In the genomic region with DNA sequence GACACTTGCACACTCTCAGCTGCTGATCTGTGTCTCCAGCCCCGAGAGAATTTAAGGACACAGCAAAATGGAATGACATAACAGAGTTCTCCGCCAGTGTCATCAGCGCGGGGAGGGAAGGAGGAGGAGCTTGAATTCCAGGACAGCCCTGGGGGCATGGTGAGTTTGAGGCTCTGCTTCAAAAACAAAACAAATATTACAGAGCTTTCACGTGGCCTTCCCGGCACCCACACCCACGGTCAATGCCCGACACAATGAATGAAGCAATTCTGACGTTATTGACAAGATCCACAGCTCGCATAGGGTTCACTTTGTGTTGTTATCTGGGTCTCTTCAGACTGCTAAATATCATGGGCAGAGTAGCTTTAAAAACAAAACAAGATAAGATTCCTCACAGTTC, we compare ENCODE assay signal across 23 mouse cellular contexts. TPM values are rescaled to one million over a fixed set of nuclear protein-coding genes. Genes with fewer than 3 reads are reported as not detected.
A peak's percentile ranks its signal among the peaks of the same experiment; 100 is the strongest.
DNase-seq lines count a peak whose midpoint lies in the region; ATAC-seq and TF ChIP-seq lines count a peak whose summit lies in the region.
"Had no signal": no experiment of that assay in that cellular context is flagged by ENCODE, and none has a peak within 500 bp of the region (broad histone marks: within the 10 kb centered on the region; RNA-seq: fewer than 3 reads in every experiment).

No protein-coding gene starts in this region.

- H3K9ac ChIP-seq in liver, adult 2 months (ENCODE audit: low read depth, low read length): no peak overlapping the region
- no peak overlapping the region for H3K9ac ChIP-seq in liver, embryonic 12.5 days
- no peak overlapping the region for H3K9ac ChIP-seq in liver, postnatal 0 days (replicated peaks)
- H3K9ac ChIP-seq in liver, embryonic 11.5 days (ENCODE audit: low read depth, low read length): no peak overlapping the region

- H3K9me3 ChIP-seq in liver, embryonic 12.5 days (replicated peaks): no peaks in the 10 kb centered on the region
- no peaks in the 10 kb centered on the region for H3K9me3 ChIP-seq in liver, postnatal 0 days (ENCODE audit: low read length)
- H3K9me3 ChIP-seq in liver, embryonic 11.5 days (ENCODE audit: control insufficient read depth, low read length): no peaks in the 10 kb centered on the region
- H3K9me3 ChIP-seq: G1E had no signal

- no peak overlapping the region for H3K4me3 ChIP-seq in liver, adult 2 months (ENCODE audit: insufficient read depth, low read depth, low read length)
- no peak overlapping the region for H3K4me3 ChIP-seq in liver, embryonic 12.5 days
- no peak overlapping the region for H3K4me3 ChIP-seq in liver, postnatal 0 days (ENCODE audit: low read depth, low read length)
- no peak overlapping the region for H3K4me3 ChIP-seq in liver, embryonic 11.5 days (ENCODE audit: low read depth, low read length)

- no peaks in the 10 kb centered on the region for H3K79me2 ChIP-seq in liver, adult 2 months (ENCODE audit: control insufficient read depth, insufficient read depth, low read length)

- DNase-seq in heart, adult 11 months: peak; percentile 57
- DNase-seq in heart, adult 18-20 months: no peak
- peak; percentile 97 for DNase-seq in liver, adult 2 months (ENCODE audit: extremely low read depth, low read depth, low spot score)
- peak; percentile 66 for DNase-seq in liver, postnatal 0 days
- DNase-seq in liver, embryonic 11.5 days (ENCODE audit: low spot score): no peak
- peak; percentile 41 for DNase-seq in ZHBTc4 (ENCODE audit: low read depth, low spot score)
- no peak for DNase-seq in kidney, adult 11 months
- DNase-seq: adrenal gland, adult 2 months; adrenal gland, adult 8-10 months; adrenal gland, postnatal 10 days; adrenal gland, postnatal 14 days; adrenal gland, postnatal 25 days; adrenal gland, postnatal 36 days; B cell, adult 2 months; cerebellum, adult 11 months; cerebellum, adult 11-12 months; cerebellum, adult 18-20 months had no signal

- H3K4me1 ChIP-seq in liver, adult 2 months (ENCODE audit: control insufficient read depth, insufficient read depth, low read length): peaks cover 3% of the 10 kb centered on the region; the same call in 1 of the 2 replicates
- H3K4me1 ChIP-seq in liver, embryonic 12.5 days: peaks cover 10% of the 10 kb centered on the region; the same call in 1 of the 2 replicates
- no peaks in the 10 kb centered on the region for H3K4me1 ChIP-seq in liver, postnatal 0 days (ENCODE audit: insufficient read depth)
- 0 out of 2 replicates have a peak, but pooled peaks cover 5% of the 10 kb centered on the region for H3K4me1 ChIP-seq in liver, embryonic 11.5 days (replicated peaks; ENCODE audit: control insufficient read depth, insufficient read depth, low read length)

- no peaks in the 10 kb centered on the region for H3K27me3 ChIP-seq in liver, adult 2 months (ENCODE audit: control insufficient read depth, insufficient read depth, low read length)
- H3K27me3 ChIP-seq in liver, embryonic 12.5 days (replicated peaks): peaks cover 13% of the 10 kb centered on the region; the same call in 1 of the 2 replicates
- H3K27me3 ChIP-seq in liver, postnatal 0 days (ENCODE audit: insufficient read depth, low read length): no peaks in the 10 kb centered on the region
- no peaks in the 10 kb centered on the region for H3K27me3 ChIP-seq in liver, embryonic 11.5 days (replicated peaks; ENCODE audit: control insufficient read depth, insufficient read depth, low read length)
- H3K27me3 ChIP-seq: CH12.LX had no signal

- no peak overlapping the region for H3K4me2 ChIP-seq in liver, embryonic 12.5 days
- no peak overlapping the region for H3K4me2 ChIP-seq in liver, postnatal 0 days (ENCODE audit: low read depth, low read length)
- no peak overlapping the region for H3K4me2 ChIP-seq in liver, embryonic 11.5 days

- no peak for TF ChIP-seq CTCF in liver, adult 2 months (IDR thresholded peaks at IDR 0.05; ENCODE audit: low read depth, low read length)
- TF ChIP-seq CTCF in liver, postnatal 0 days (IDR thresholded peaks at IDR 0.05; ENCODE audit: low read depth): no peak

- ATAC-seq in liver, embryonic 12.5 days: no peak
- ATAC-seq in liver, postnatal 0 days: peak; percentile 96
- no peak for ATAC-seq in liver, embryonic 11.5 days (replicated peaks; ENCODE audit: low FRiP score)
- ATAC-seq: activated CD4-positive, CD25-positive, alpha-beta regulatory T cell, adult 4 months; CD4-positive, CD25-positive, alpha-beta regulatory T cell, adult 4 months; Patski had no signal

- H3K36me3 ChIP-seq in liver, adult 2 months (ENCODE audit: control insufficient read depth, insufficient read depth, low read length): no peaks in the 10 kb centered on the region
- H3K36me3 ChIP-seq in liver, embryonic 12.5 days: no peaks in the 10 kb centered on the region
- no peaks in the 10 kb centered on the region for H3K36me3 ChIP-seq in liver, postnatal 0 days (replicated peaks; ENCODE audit: insufficient read depth, low read length)
- H3K36me3 ChIP-seq in liver, embryonic 11.5 days (ENCODE audit: control insufficient read depth, insufficient read depth, low read length): no peaks in the 10 kb centered on the region
- H3K36me3 ChIP-seq: G1E had no signal

- TF ChIP-seq EP300 in liver, postnatal 0 days (IDR thresholded peaks at IDR 0.05; ENCODE audit: low read depth): peak; percentile 64; the same call in 1 of the 2 replicates

- no peak for TF ChIP-seq POLR2A in liver, adult 2 months (IDR thresholded peaks at IDR 0.05; ENCODE audit: extremely low read depth, insufficient read depth, low read length)

- 19% methylated on average over 10 of the region's 10 CpGs for WGBS in liver, adult 2 months
- WGBS in liver, embryonic 12.5 days (ENCODE audit: insufficient replicate concordance): 42% methylated on average over 10 of the region's 10 CpGs
- 51% methylated on average over 10 of the region's 10 CpGs for WGBS in liver, postnatal 0 days (ENCODE audit: insufficient replicate concordance)
- 58% methylated on average over 10 of the region's 10 CpGs for WGBS in liver, embryonic 11.5 days

- H3K27ac ChIP-seq in liver, adult 2 months (replicated peaks; ENCODE audit: insufficient read depth, low read depth, low read length): peak overlapping the region; percentile 36; the same call in 1 of the 2 replicates
- H3K27ac ChIP-seq in liver, embryonic 12.5 days: no peak overlapping the region
- peak overlapping the region; percentile 77 for H3K27ac ChIP-seq in liver, postnatal 0 days (ENCODE audit: low read depth)
- no peak overlapping the region for H3K27ac ChIP-seq in liver, embryonic 11.5 days (ENCODE audit: low read depth, low read length)

RNA-seq across cellular contexts. Expression of gene Ip6k2, which starts 18.6 kb away (rescaled TPM):
- 10 to 100 TPM; 16.7 to 24.8 TPM for total RNA-seq in heart, adult 18-20 months (2021)
- 78.6 and 87.2 TPM in 2 replicates for total RNA-seq in liver, adult 2 months (2014; rRNA removed)
- 47.1 and 52.8 TPM in 2 replicates for polyA plus RNA-seq in liver, adult 2 months (2012; rRNA removed)
- polyA plus RNA-seq in liver, embryonic 12.5 days (2016; fragmentation: Nextera tagmentation; extraction: Ambion mirVana): 15.7 and 20.3 TPM in 2 replicates
- polyA plus RNA-seq in liver, postnatal 0 days (2015; fragmentation: Nextera tagmentation; extraction: Ambion mirVana): 12.4 and 18.6 TPM in 2 replicates
- polyA plus RNA-seq in liver, embryonic 11.5 days (2014; fragmentation: Nextera tagmentation; extraction: Ambion mirVana): 31.8 and 37.5 TPM in 2 replicates

RNA-seq across cellular contexts. Expression of gene Nckipsd, which starts 43.2 kb away (rescaled TPM):
- 1 to 10 TPM; 8.6 to 9.6 TPM for total RNA-seq in heart, adult 18-20 months (2021)
- total RNA-seq in liver, adult 2 months (2014; rRNA removed): 2.2 and 2.8 TPM in 2 replicates
- polyA plus RNA-seq in liver, adult 2 months (2012; rRNA removed): 5.8 and 7.7 TPM in 2 replicates
- polyA plus RNA-seq in liver, embryonic 12.5 days (2016; fragmentation: Nextera tagmentation; extraction: Ambion mirVana): 5.6 and 9.1 TPM in 2 replicates
- 4.5 TPM in 2 replicates for polyA plus RNA-seq in liver, postnatal 0 days (2015; fragmentation: Nextera tagmentation; extraction: Ambion mirVana)
- 8.8 and 16.2 TPM in 2 replicates for polyA plus RNA-seq in liver, embryonic 11.5 days (2014; fragmentation: Nextera tagmentation; extraction: Ambion mirVana)

Comparison
In these comparisons a context has a peak if more than half of its experiments do, and no peak if none do; other contexts are left out.
1. DNase-seq: peak in heart, adult 11 months (single experiment), liver, adult 2 months (single experiment), liver, postnatal 0 days (single experiment) and ZHBTc4 (single experiment); none in heart, adult 18-20 months (0 of 2), liver, embryonic 11.5 days (single experiment) and kidney, adult 11 months (single experiment).
2. H3K27ac ChIP-seq: peak in liver, adult 2 months (single experiment) and liver, postnatal 0 days (single experiment); none in liver, embryonic 12.5 days (single experiment) and liver, embryonic 11.5 days (single experiment).